Mouse (Mus musculus) right cerebral cortex, postnatal 36 days (tissue): ENCODE data around the gene Gnas.
A peak's percentile ranks its signal among the peaks of the same experiment; 100 is the strongest.
"Not testable (repeated sequence)": the region's sequence is repeated elsewhere in the genome, so short reads cannot be mapped to it uniquely, and the experiment has no call there.

ENCODE experiments used
- DNase-seq, 2 experiments: peaks; one replicate each; pipeline ENCODE4 v3.0.0; 2022; ENCODE audit warnings: low spot score in 2 of 2, mixed read lengths in 1 of 2

Gene Gnas

GRCm38 (mm10) chr2:174294457-174294856 is 10.3 kb downstream of the Gnas start:
- no peak for DNase-seq

GRCm38 (mm10) chr2:174295175-174295899 is 11.2 kb downstream of the Gnas start:
- peak; percentile 34 to 43 for DNase-seq

- no peak for DNase-seq
Measured at GRCm38 (mm10) chr2:174295900-174296465, 11.9 kb downstream of the Gnas start.

GRCm38 (mm10) chr2:174297086-174297571 is 13.0 kb downstream of the Gnas start:
- DNase-seq: no peak

GRCm38 (mm10) chr2:174297851-174298250 is 13.7 kb downstream of the Gnas start:
- DNase-seq: no peak

- DNase-seq: no peak
Measured at GRCm38 (mm10) chr2:174298471-174298870, 14.4 kb downstream of the Gnas start.

GRCm38 (mm10) chr2:174299091-174299770 is 15.1 kb downstream of the Gnas start:
- DNase-seq: no peak

- no peak for DNase-seq
Measured at GRCm38 (mm10) chr2:174299771-174300160, 15.6 kb downstream of the Gnas start.

GRCm38 (mm10) chr2:174300186-174300585 is 16.1 kb downstream of the Gnas start:
- no peak for DNase-seq

GRCm38 (mm10) chr2:174300666-174301065 is 16.5 kb downstream of the Gnas start:
- no peak for DNase-seq

GRCm38 (mm10) chr2:174302526-174302925 is 18.4 kb downstream of the Gnas start:
- no peak for DNase-seq

- DNase-seq: no peak
Measured at GRCm38 (mm10) chr2:174305646-174306045, 21.5 kb downstream of the Gnas start.

- DNase-seq: no peak
Measured at GRCm38 (mm10) chr2:174307903-174308302, 23.8 kb downstream of the Gnas start.

GRCm38 (mm10) chr2:174310913-174311514 is 26.9 kb downstream of the Gnas start:
- no peak for DNase-seq

GRCm38 (mm10) chr2:174311613-174312012 is 27.5 kb downstream of the Gnas start:
- no peak for DNase-seq

- peak; percentile 70 to 75 for DNase-seq
Measured at GRCm38 (mm10) chr2:174312118-174312647, 28.1 kb downstream of the Gnas start.

- no peak for DNase-seq
Measured at GRCm38 (mm10) chr2:174312661-174313060, 28.5 kb downstream of the Gnas start.

- DNase-seq: not testable (repeated sequence)
Measured at GRCm38 (mm10) chr2:174315445-174315844, 31.3 kb downstream of the Gnas start.

- DNase-seq: no peak
Measured at GRCm38 (mm10) chr2:174316661-174317060, 32.5 kb downstream of the Gnas start.

- DNase-seq: no peak
Measured at GRCm38 (mm10) chr2:174325989-174326388, 41.9 kb downstream of the Gnas start.

GRCm38 (mm10) chr2:174326481-174326880 is 42.4 kb downstream of the Gnas start:
- no peak for DNase-seq
